In genomic region chr9:114855327-114855726, GRCm38 (mm10) we compare ENCODE assay signal across 9 mouse cellular contexts. TPM values are rescaled to one million over a fixed set of nuclear protein-coding genes. Genes with fewer than 3 reads are reported as not detected.
A peak's percentile ranks its signal among the peaks of the same experiment; 100 is the strongest.
DNase-seq lines count a peak whose midpoint lies in the region; TF ChIP-seq lines count a peak whose summit lies in the region.
"Had no signal": no experiment of that assay in that cellular context is flagged by ENCODE, and none has a peak within 500 bp of the region (broad histone marks: within the 10 kb centered on the region; RNA-seq: fewer than 3 reads in every experiment).

No protein-coding gene starts in this region.

- H3K4me3 ChIP-seq in gastrocnemius, adult 2 months = no peak overlapping the region
- H3K4me3 ChIP-seq in olfactory bulb, adult 2 months (ENCODE audit: insufficient read depth, low read depth, low read length) = no peak overlapping the region
- H3K4me3 ChIP-seq: megakaryocyte, embryonic 14.5 days had no signal

- WGBS in olfactory bulb, adult 2 months = 29% methylated on average over 11 of the region's 11 CpGs

- intact Hi-C loops in gastrocnemius, adult 2 months (cut with DNase I) = no loop called here

- H3K4me1 ChIP-seq in olfactory bulb, adult 2 months (ENCODE audit: control insufficient read depth, insufficient read depth, low read length) = peaks cover 16% of the 10 kb centered on the region

- H3K27ac ChIP-seq in gastrocnemius, adult 2 months = no peak overlapping the region
- H3K27ac ChIP-seq in olfactory bulb, adult 2 months (ENCODE audit: insufficient read depth, low read depth, low read length) = peak overlapping the region; percentile 15; the same call in 1 of the 2 replicates

- TF ChIP-seq CTCF in gastrocnemius, adult 2 months (IDR thresholded peaks at IDR 0.05) = peak; percentile 15; the same call in 1 of the 2 replicates
- TF ChIP-seq CTCF in olfactory bulb, adult 2 months (IDR thresholded peaks at IDR 0.05; ENCODE audit: insufficient read depth, low read depth, low read length) = no peak

- TF ChIP-seq POLR2A in olfactory bulb, adult 2 months (IDR thresholded peaks at IDR 0.05; ENCODE audit: insufficient read depth, low read depth, low read length) = no peak

- no peak for DNase-seq in gastrocnemius, adult 2 months
- no peak for DNase-seq in gastrocnemius, postnatal 10 days
- peak; percentile 12 for DNase-seq in ZHBTc4 (ENCODE audit: low read depth, low spot score)
- DNase-seq in kidney, postnatal 14 days = peak; percentile 34
- no peak for DNase-seq in thymus, postnatal 25 days
- no peak for DNase-seq in urinary bladder, postnatal 10 days (ENCODE audit: low spot score)
- DNase-seq in urinary bladder, postnatal 36 days (ENCODE audit: low spot score in 2 of 2) = no peak

RNA-seq across cellular contexts. Expression of gene Cmtm8, which starts 11.4 kb away (rescaled TPM):
- total RNA-seq in gastrocnemius, adult 2 months (2021) = 1 to 10 TPM; 2.0 to 2.1 TPM
- 1 to 10 TPM; 3.1 to 4.3 TPM for total RNA-seq in gastrocnemius, postnatal 10 days (2021)
- not detected in 2 replicates for polyA plus RNA-seq in olfactory bulb, adult 2 months (2012; ENCODE audit: insufficient read depth, insufficient read length, low replicate concordance, missing spikeins)

Comparison
In these comparisons a context has a peak if more than half of its experiments do, and no peak if none do; other contexts are left out.
1. DNase-seq: peak in ZHBTc4 (single experiment) and kidney, postnatal 14 days (single experiment); none in gastrocnemius, adult 2 months (single experiment), gastrocnemius, postnatal 10 days (single experiment), thymus, postnatal 25 days (single experiment), urinary bladder, postnatal 10 days (single experiment) and urinary bladder, postnatal 36 days (0 of 2).